In genomic region chr11:69629802-69630201, GRCm38 (mm10) we compare ENCODE assay signal across 15 mouse cellular contexts. TPM values are rescaled to one million over a fixed set of nuclear protein-coding genes. Genes with fewer than 3 reads are reported as not detected.
DNase-seq lines count a peak whose midpoint lies in the region; TF ChIP-seq lines count a peak whose summit lies in the region.
"Had no signal": no experiment of that assay in that cellular context is flagged by ENCODE, and none has a peak within 500 bp of the region (broad histone marks: within the 10 kb centered on the region; RNA-seq: fewer than 3 reads in every experiment).

No protein-coding gene starts in this region.

- no peaks in the 10 kb centered on the region for H3K9me3 ChIP-seq in CH12.LX (replicated peaks; ENCODE audit: low read length)
- H3K9me3 ChIP-seq: forebrain, embryonic 10.5 days; heart, embryonic 12.5 days; neural tube, embryonic 13.5 days had no signal

- TF ChIP-seq RAD21 in CH12.LX (IDR thresholded peaks at IDR 0.05; ENCODE audit: low read depth, low read length): peak; percentile 54

- H3K9ac ChIP-seq in CH12.LX (ENCODE audit: insufficient read depth, low read depth): no peak overlapping the region
- H3K9ac ChIP-seq: heart, embryonic 12.5 days; neural tube, embryonic 13.5 days had no signal

- no peak overlapping the region for H3K27ac ChIP-seq in CH12.LX (ENCODE audit: insufficient read depth, low read depth)
- H3K27ac ChIP-seq: forebrain, embryonic 10.5 days; neural tube, embryonic 13.5 days had no signal

- no peaks in the 10 kb centered on the region for H3K36me3 ChIP-seq in CH12.LX (replicated peaks in 1 of 2; ENCODE audit: control insufficient read depth in 1 of 2, insufficient read depth in 1 of 2, low read length in 1 of 2)
- H3K36me3 ChIP-seq: forebrain, embryonic 10.5 days; heart, embryonic 12.5 days; neural tube, embryonic 13.5 days had no signal

- H3K27me3 ChIP-seq in CH12.LX (replicated peaks): no peaks in the 10 kb centered on the region
- H3K27me3 ChIP-seq: heart, embryonic 12.5 days; neural tube, embryonic 13.5 days had no signal

- TF ChIP-seq EP300 in CH12.LX (IDR thresholded peaks at IDR 0.05; ENCODE audit: low read length): no peak

- H3K4me1 ChIP-seq in CH12.LX (ENCODE audit: control insufficient read depth in 1 of 2, insufficient read depth in 2 of 2): peaks cover 0 to 25% of the 10 kb centered on the region in 2 experiments; a peak in 2 of 4 replicates

- peaks cover 17% of the 10 kb centered on the region for H3K79me2 ChIP-seq in CH12.LX (replicated peaks; ENCODE audit: control insufficient read depth, extremely low read depth, insufficient read depth, poor library complexity, severe bottlenecking)

- DNase-seq in kidney, postnatal 36 days: peak; percentile 31 to 35
- DNase-seq in kidney, adult 11 months: no peak
- DNase-seq in A20 (ENCODE audit: low read depth, low spot score) (peak; percentile 56), CH12.LX (ENCODE audit: extremely low read depth) (peak; percentile 62)
- DNase-seq in c-Kit-positive CD71-positive TER-119-negative erythroid progenitor cells, embryonic 14.5 days (ENCODE audit: low read depth): peak; percentile 39
- DNase-seq in urinary bladder, adult 18-20 months (ENCODE audit: low spot score in 2 of 2): no peak
- DNase-seq in urinary bladder, postnatal 14 days (ENCODE audit: low spot score): no peak
- DNase-seq: cerebellum, postnatal 25 days; kidney, adult 9 months had no signal

- peak; percentile 67 to 76 for TF ChIP-seq CTCF in CH12.LX (conservative IDR thresholded peaks at IDR 0.05 in 1 of 2, IDR thresholded peaks at IDR 0.05 in 1 of 2; ENCODE audit: low read depth in 2 of 2, low read length in 2 of 2)

- H3K4me2 ChIP-seq in CH12.LX (ENCODE audit: insufficient read depth, low read depth, poor library complexity, severe bottlenecking): no peak overlapping the region
- H3K4me2 ChIP-seq: heart, embryonic 12.5 days; neural tube, embryonic 13.5 days had no signal

- in situ Hi-C loops in CH12.LX (cut with MboI; ENCODE audit: low pct_ligation_motif_present, low pct_unique_long_range_greater_than_20kb, low sequenced_read_pairs): no loop called here

- dilution Hi-C loops in CH12.LX (cut with MboI; ENCODE audit: extremely low pct_ligation_motif_present, extremely low pct_unique_long_range_greater_than_20kb, low sequenced_read_pairs): no loop called here

- TF ChIP-seq POLR2A in CH12.LX (IDR thresholded peaks at IDR 0.05; ENCODE audit: low read depth, low read length): no peak

- H3K4me3 ChIP-seq in CH12.LX (replicated peaks in 1 of 3; ENCODE audit: low read depth in 2 of 3, low read length in 2 of 3, poor library complexity in 1 of 3): no peak overlapping the region
- H3K4me3 ChIP-seq: forebrain, embryonic 10.5 days; heart, embryonic 12.5 days; neural tube, embryonic 13.5 days had no signal

TF ChIP-seq in CH12.LX, 34 proteins besides CTCF, POLR2A, EP300 and RAD21:
- TF ChIP-seq CHD1 (IDR thresholded peaks at IDR 0.05; ENCODE audit: low read depth, low read length) (no peak), RCOR1 (conservative IDR thresholded peaks at IDR 0.05; ENCODE audit: low read depth, low read length) (no peak), SMC3 (IDR thresholded peaks at IDR 0.05; ENCODE audit: low read depth, low read length) (peak; percentile 59), USF2 (conservative IDR thresholded peaks at IDR 0.05; ENCODE audit: low read depth, low read length) (no peak), NRF1 (IDR thresholded peaks at IDR 0.05; ENCODE audit: low read depth, low read length) (peak; percentile 32; the same call in 1 of the 2 replicates), TBP (conservative IDR thresholded peaks at IDR 0.05; ENCODE audit: low read depth, low read length) (no peak), SIN3A (IDR thresholded peaks at IDR 0.05; ENCODE audit: low read length) (no peak)

RNA-seq across cellular contexts. Expression of gene Fxr2, which starts 3.0 kb away (rescaled TPM):
- total RNA-seq in CH12.LX (2012; rRNA removed): 96.4 and 104 TPM in 2 replicates
- total RNA-seq in CH12.LX (2014; rRNA removed): 83.3 and 101 TPM in 2 replicates
- polyA plus RNA-seq in CH12.LX (2012; ENCODE audit: insufficient read length, low read depth): 90.5 and 103 TPM in 2 replicates

RNA-seq across cellular contexts. Expression of gene Sat2, which starts 8.0 kb away (rescaled TPM):
- 0.38 TPM in 1 of 2 replicates, not detected in the other for total RNA-seq in CH12.LX (2012; rRNA removed)
- total RNA-seq in CH12.LX (2014; rRNA removed): not detected in 2 replicates
- not detected in 2 replicates for polyA plus RNA-seq in CH12.LX (2012; ENCODE audit: insufficient read length, low read depth)

RNA-seq across cellular contexts. Expression of gene Shbg, which starts 12.1 kb away (rescaled TPM):
- not detected in 2 replicates for total RNA-seq in CH12.LX (2012; rRNA removed)
- not detected in 2 replicates for total RNA-seq in CH12.LX (2014; rRNA removed)
- not detected in 2 replicates for polyA plus RNA-seq in CH12.LX (2012; ENCODE audit: insufficient read length, low read depth)
- total RNA-seq: adrenal gland, adult 18-20 months; left cerebral cortex, postnatal 14 days; megakaryocyte progenitor cell, adult 5-6 weeks had no signal
- polyA plus RNA-seq: forebrain, embryonic 10.5 days; neural tube, embryonic 13.5 days had no signal

RNA-seq across cellular contexts. Expression of gene Atp1b2, which starts 24.1 kb away (rescaled TPM):
- total RNA-seq in CH12.LX (2012; rRNA removed): not detected in 2 replicates
- not detected in 2 replicates for total RNA-seq in CH12.LX (2014; rRNA removed)
- 0.09 and 0.11 TPM in 2 replicates for polyA plus RNA-seq in CH12.LX (2012; ENCODE audit: insufficient read length, low read depth)

RNA-seq across cellular contexts. Expression of gene Sox15, which starts 25.3 kb away (rescaled TPM):
- total RNA-seq in CH12.LX (2012; rRNA removed) (0.17 and 0.34 TPM in 2 replicates), CH12.LX (2014; rRNA removed) (not detected in 2 replicates)
- 0.48 and 0.54 TPM in 2 replicates for polyA plus RNA-seq in CH12.LX (2012; ENCODE audit: insufficient read length, low read depth)
- total RNA-seq: adrenal gland, adult 18-20 months; left cerebral cortex, postnatal 14 days; megakaryocyte progenitor cell, adult 5-6 weeks had no signal
- polyA plus RNA-seq: forebrain, embryonic 10.5 days; heart, embryonic 12.5 days; neural tube, embryonic 13.5 days had no signal

Comparison
In these comparisons a context has a peak if more than half of its experiments do, and no peak if none do; other contexts are left out.
1. DNase-seq: peak in kidney, postnatal 36 days (2 of 2), A20 (single experiment), CH12.LX (single experiment) and c-Kit-positive CD71-positive TER-119-negative erythroid progenitor cells, embryonic 14.5 days (single experiment); none in kidney, adult 11 months (single experiment), urinary bladder, adult 18-20 months (0 of 2) and urinary bladder, postnatal 14 days (single experiment).